Mouse (Mus musculus): ENCODE measurements around the gene Zfp189. TPM values are rescaled to one million over a fixed set of nuclear protein-coding genes. Genes with fewer than 3 reads are reported as not detected.

Zfp189 gene
- total and polyA plus RNA-seq, 3 experiments, result 1.5 to 17.0 (median 8.4) TPM

DNA sequence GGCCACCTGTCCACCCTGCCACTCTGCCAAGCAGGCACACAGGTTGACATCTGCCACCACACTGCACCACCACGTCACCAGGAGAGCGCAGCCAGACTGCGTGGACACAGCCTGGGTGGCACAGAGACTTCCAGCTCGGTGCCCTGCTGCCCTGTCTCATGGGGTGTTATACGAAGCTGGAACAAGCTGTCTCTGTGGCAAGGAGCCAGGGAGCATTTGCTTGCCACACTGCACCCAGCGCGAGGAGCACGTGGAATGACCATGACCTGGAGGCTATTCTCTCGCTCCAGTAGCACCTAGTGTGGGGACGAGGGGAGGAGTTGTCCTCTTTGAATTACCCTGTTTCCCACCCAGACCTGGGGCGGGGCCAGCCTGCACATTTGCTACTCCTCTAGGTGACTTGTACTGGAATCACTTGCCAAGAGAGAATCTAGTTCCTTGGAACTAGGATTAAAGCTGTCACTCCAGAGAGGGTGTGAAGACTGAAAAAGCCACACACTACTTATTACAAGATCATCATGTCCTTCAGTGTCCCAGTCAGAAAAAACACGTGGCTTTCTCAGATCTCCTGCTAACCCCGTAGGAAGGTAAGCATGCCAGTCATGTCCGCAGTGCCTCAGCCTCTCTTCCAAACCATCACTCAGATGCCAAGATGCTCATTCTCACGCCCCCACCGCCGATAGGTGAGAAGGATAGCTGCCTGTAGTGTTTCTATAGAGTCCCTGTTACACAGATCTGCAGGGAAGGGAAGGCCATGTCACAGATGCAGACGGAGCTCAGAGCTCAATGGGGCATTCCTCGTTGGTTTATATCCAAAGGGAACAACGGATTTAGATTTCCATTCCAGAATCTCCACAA lies 39.2 kb downstream of the Zfp189 start:
- peaks cover 16% of the 10 kb centered on the region for H3K27me3 ChIP-seq (ENCODE audit: insufficient read depth, low read length)
- no peak for TF ChIP-seq POLR2AphosphoS5 (IDR thresholded peaks at IDR 0.05; ENCODE audit: insufficient replicate concordance, low read depth, low read length)
- no peak overlapping the region for H3K4me3 ChIP-seq (ENCODE audit: low read depth, low read length)
- no peaks in the 10 kb centered on the region; the same call in 1 of the 2 replicates for H3K4me1 ChIP-seq (ENCODE audit: insufficient read depth, low read depth, low read length)
- H3K36me3 ChIP-seq (replicated peaks), result no peaks in the 10 kb centered on the region
- DNase-seq (ENCODE audit: low spot score) (no peak), ATAC-seq (ENCODE audit: extremely low read depth, insufficient number of reproducible peaks, low FRiP score, poor library complexity, severe bottlenecking) (no peak)
- no peaks in the 10 kb centered on the region for H3K9me3 ChIP-seq (replicated peaks)

DNA sequence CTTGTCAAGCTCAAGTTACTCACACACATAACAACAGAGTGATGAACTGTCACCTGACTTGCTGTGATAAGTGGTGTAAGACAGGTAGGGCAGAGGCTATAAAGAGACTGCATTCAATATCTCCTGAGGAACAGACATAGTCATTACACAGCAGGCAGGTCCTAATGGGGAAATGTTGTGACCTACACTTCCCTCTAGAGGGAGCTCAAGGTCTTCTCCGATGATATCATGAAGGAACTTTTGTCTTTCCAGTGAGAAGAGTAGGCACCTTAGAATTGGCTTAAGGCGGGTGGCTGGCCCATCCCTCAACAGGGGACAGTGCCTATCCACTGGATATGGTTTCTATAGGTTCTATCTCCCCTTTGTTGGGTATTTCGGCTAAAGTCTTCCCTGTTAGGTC lies 46.6 kb downstream of the Zfp189 start:
- Histone ChIP-seq H3K4me3 (ENCODE audit: low read depth, low read length) (no peak overlapping the region), H3K4me1 (ENCODE audit: insufficient read depth, low read depth, low read length) (peaks cover 14% of the 10 kb centered on the region), H3K36me3 (replicated peaks) (no peaks in the 10 kb centered on the region), H3K9me3 (replicated peaks) (no peaks in the 10 kb centered on the region), H3K27me3 (ENCODE audit: insufficient read depth, low read length) (peaks cover 14% of the 10 kb centered on the region)
- peak; percentile 60 for DNase-seq (ENCODE audit: low spot score)
- peak; percentile 88 for ATAC-seq (ENCODE audit: extremely low read depth, insufficient number of reproducible peaks, low FRiP score, poor library complexity, severe bottlenecking)
- TF ChIP-seq POLR2AphosphoS5 (IDR thresholded peaks at IDR 0.05; ENCODE audit: insufficient replicate concordance, low read depth, low read length), result no peak
- peak; percentile 74 for TF ChIP-seq CTCF (IDR thresholded peaks at IDR 0.05; ENCODE audit: low read depth, low read length)
- TF ChIP-seq GATA2 (IDR thresholded peaks at IDR 0.05; ENCODE audit: borderline replicate concordance, low read depth, low read length), result no peak

DNA sequence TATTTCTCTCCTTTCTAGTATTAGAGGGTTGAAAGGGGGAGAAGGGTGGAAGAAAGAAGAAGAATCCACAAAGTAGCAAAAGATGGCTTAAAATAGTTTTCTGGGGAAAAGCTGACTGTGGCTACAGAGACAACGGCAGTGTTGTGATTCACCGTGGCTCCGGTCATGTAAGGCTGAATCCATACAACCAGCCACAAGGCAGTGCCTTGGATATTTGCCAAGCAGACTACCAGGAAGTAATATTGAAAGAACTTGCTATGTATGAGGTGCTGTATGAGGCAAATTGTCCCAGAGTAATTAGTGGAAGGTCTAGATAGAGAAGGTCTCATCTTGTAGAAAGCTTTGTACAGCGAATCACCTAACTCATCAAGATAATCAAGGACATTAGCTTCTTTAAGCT lies 51.2 kb downstream of the Zfp189 start:
- H3K27me3 ChIP-seq (ENCODE audit: insufficient read depth, low read length), result no peaks in the 10 kb centered on the region
- H3K9me3 ChIP-seq (replicated peaks), result no peaks in the 10 kb centered on the region
- no peak for TF ChIP-seq GATA1 (IDR thresholded peaks at IDR 0.05; ENCODE audit: borderline replicate concordance, low read length)
- TF ChIP-seq GATA2 (IDR thresholded peaks at IDR 0.05; ENCODE audit: borderline replicate concordance, low read depth, low read length), result no peak
- no peak for TF ChIP-seq TAL1 (conservative IDR thresholded peaks at IDR 0.05; ENCODE audit: low read depth, low read length)
- no peak for TF ChIP-seq POLR2AphosphoS5 (IDR thresholded peaks at IDR 0.05; ENCODE audit: insufficient replicate concordance, low read depth, low read length)
- TF ChIP-seq CTCF (IDR thresholded peaks at IDR 0.05; ENCODE audit: low read depth, low read length), result no peak
- ATAC-seq (ENCODE audit: extremely low read depth, insufficient number of reproducible peaks, low FRiP score, poor library complexity, severe bottlenecking), result no peak
- H3K4me1 ChIP-seq (ENCODE audit: insufficient read depth, low read depth, low read length), result peaks cover 14% of the 10 kb centered on the region
- no peak for DNase-seq (ENCODE audit: low spot score)
- no peaks in the 10 kb centered on the region for H3K36me3 ChIP-seq (replicated peaks)
- H3K4me3 ChIP-seq (ENCODE audit: low read depth, low read length), result no peak overlapping the region

Other genes starting within 250 kb of the Zfp189 start
- not detected in 2 replicates for gene Acnat2, start 113.0 kb upstream of the Zfp189 start, total RNA-seq (2014; fragmentation: Nextera tagmentation)
- gene Acnat2, start 113.0 kb upstream of the Zfp189 start, total RNA-seq (2017), result not detected in 2 replicates
- not detected in 2 replicates for gene Acnat2, start 113.0 kb upstream of the Zfp189 start, polyA plus RNA-seq (2012)
- gene Acnat1, start 47.3 kb upstream of the Zfp189 start, total RNA-seq (2014; fragmentation: Nextera tagmentation), result not detected in 2 replicates
- gene Acnat1, start 47.3 kb upstream of the Zfp189 start, total RNA-seq (2017), result 0.17 TPM in 1 of 2 replicates, not detected in the other
- not detected in 2 replicates for gene Acnat1, start 47.3 kb upstream of the Zfp189 start, polyA plus RNA-seq (2012)
- gene Baat, start 14.6 kb upstream of the Zfp189 start, total RNA-seq (2014; fragmentation: Nextera tagmentation), result not detected in 2 replicates
- 0.12 TPM in 1 of 2 replicates, not detected in the other for gene Baat, start 14.6 kb upstream of the Zfp189 start, total RNA-seq (2017)
- not detected in 2 replicates for gene Baat, start 14.6 kb upstream of the Zfp189 start, polyA plus RNA-seq (2012)
- gene Mrpl50, start 83 bp upstream of the Zfp189 start, total RNA-seq (2014; fragmentation: Nextera tagmentation), result 58.4 and 68.4 TPM in 2 replicates
- gene Mrpl50, start 83 bp upstream of the Zfp189 start, total RNA-seq (2017), result 45.5 and 47.7 TPM in 2 replicates
- gene Mrpl50, start 83 bp upstream of the Zfp189 start, polyA plus RNA-seq (2012), result 3.3 and 4.3 TPM in 2 replicates
- gene Aldob, start 28.4 kb downstream of the Zfp189 start, total RNA-seq (2014; fragmentation: Nextera tagmentation), result not detected in 2 replicates
- 0.44 TPM in 1 of 2 replicates, not detected in the other for gene Aldob, start 28.4 kb downstream of the Zfp189 start, total RNA-seq (2017)
- not detected in 2 replicates for gene Aldob, start 28.4 kb downstream of the Zfp189 start, polyA plus RNA-seq (2012)
- gene Tmem246, start 76.7 kb downstream of the Zfp189 start, total RNA-seq (2014; fragmentation: Nextera tagmentation), result 19.0 and 30.1 TPM in 2 replicates
- 16.6 and 19.7 TPM in 2 replicates for gene Tmem246, start 76.7 kb downstream of the Zfp189 start, total RNA-seq (2017)
- 27.3 and 29.5 TPM in 2 replicates for gene Tmem246, start 76.7 kb downstream of the Zfp189 start, polyA plus RNA-seq (2012)
- 95.7 and 111 TPM in 2 replicates for gene Rnf20, start 110.8 kb downstream of the Zfp189 start, total RNA-seq (2014; fragmentation: Nextera tagmentation)
- gene Rnf20, start 110.8 kb downstream of the Zfp189 start, total RNA-seq (2017), result 116 and 123 TPM in 2 replicates
- 33.6 and 35.2 TPM in 2 replicates for gene Rnf20, start 110.8 kb downstream of the Zfp189 start, polyA plus RNA-seq (2012)
- not detected in 2 replicates for gene Ppp3r2, start 160.8 kb downstream of the Zfp189 start, total RNA-seq (2014; fragmentation: Nextera tagmentation)
- gene Ppp3r2, start 160.8 kb downstream of the Zfp189 start, total RNA-seq (2017), result 0.05 and 0.06 TPM in 2 replicates
- gene Ppp3r2, start 160.8 kb downstream of the Zfp189 start, polyA plus RNA-seq (2012), result not detected in 2 replicates

All from G1E (cell line).